Mouse (Mus musculus) urinary bladder, postnatal 4 days (tissue): ENCODE measurements around the gene Tbr1.
A peak's percentile ranks its signal among the peaks of the same experiment; 100 is the strongest.

Source experiments
- DNase-seq, 2 experiments: peaks; one replicate each; pipeline ENCODE4 v3.0.0; 2021 to 2022; ENCODE audit warnings: low spot score in 2 of 2

The Tbr1 gene

GRCm38 (mm10) chr2:61811507-61812421, 9.0 kb downstream of the Tbr1 start:
- peak in 1 of 2 experiments; percentile 47 for DNase-seq

- no peak for DNase-seq
Measured at GRCm38 (mm10) chr2:61812536-61812935, 9.8 kb downstream of the Tbr1 start.

- no peak for DNase-seq
Measured at GRCm38 (mm10) chr2:61813106-61813505, 10.4 kb downstream of the Tbr1 start.

GRCm38 (mm10) chr2:61813521-61813920, 10.8 kb downstream of the Tbr1 start:
- DNase-seq, result no peak

GRCm38 (mm10) chr2:61814548-61815473, 12.1 kb downstream of the Tbr1 start:
- DNase-seq, result no peak

- no peak for DNase-seq
Measured at GRCm38 (mm10) chr2:61815583-61816313, 13.0 kb downstream of the Tbr1 start.

GRCm38 (mm10) chr2:61818197-61818596, 15.5 kb downstream of the Tbr1 start:
- DNase-seq, result no peak

GRCm38 (mm10) chr2:61820203-61820602, 17.5 kb downstream of the Tbr1 start:
- DNase-seq, result no peak

- DNase-seq, result no peak
Measured at GRCm38 (mm10) chr2:61823426-61824140, 20.9 kb downstream of the Tbr1 start.

GRCm38 (mm10) chr2:61837243-61837806, 34.6 kb downstream of the Tbr1 start:
- DNase-seq, result no peak
